Mouse (Mus musculus): Measurements from ENCODE around the gene Selplg. TPM values are rescaled to one million over a fixed set of nuclear protein-coding genes. Genes with fewer than 3 reads are reported as not detected.

The Selplg gene
- total RNA-seq, 2 experiments from 2014 or later: 6.6 to 6.9 TPM

DNA sequence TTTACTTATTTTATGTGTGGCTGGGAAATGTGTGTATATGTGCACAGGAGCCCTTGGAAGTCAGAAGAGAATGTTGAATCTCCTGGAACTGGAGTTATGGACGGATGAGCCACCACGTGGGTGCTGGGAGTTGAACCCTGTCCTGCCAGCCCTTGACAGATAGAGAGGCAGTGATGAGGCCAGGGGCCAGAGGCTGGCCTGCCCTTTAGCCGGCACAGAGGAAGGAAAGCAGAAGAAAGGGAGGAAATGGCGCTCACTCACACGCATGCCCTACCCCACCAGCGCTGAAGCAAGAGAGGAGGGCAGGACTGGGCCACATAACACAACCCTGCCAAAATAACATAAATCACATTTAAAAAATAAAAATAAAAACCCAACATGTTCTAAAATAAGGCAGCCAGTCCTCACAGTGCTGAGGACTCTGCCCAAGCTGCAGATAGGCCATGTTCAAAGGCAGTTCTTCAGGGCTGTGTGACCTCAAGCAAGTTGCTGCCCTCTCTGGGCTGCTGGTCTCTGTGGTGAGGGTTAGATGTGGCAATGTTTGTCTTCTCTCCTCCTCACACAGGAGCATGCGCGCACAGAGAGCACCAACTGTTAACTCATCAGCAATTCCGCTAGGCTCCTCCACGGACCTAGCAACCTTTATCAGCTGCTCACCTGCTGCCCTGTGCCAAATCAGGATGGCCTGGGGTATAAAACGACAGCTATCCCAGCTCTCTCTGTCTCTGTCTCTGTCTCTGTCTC, 41.8 kb downstream of the Selplg start:
- DNase-seq: peak; percentile 22

- no peak for DNase-seq
Measured at GRCm38 (mm10) chr5:113789075-113789788, 43.2 kb downstream of the Selplg start.

GRCm38 (mm10) chr5:113788645-113789044, 43.8 kb downstream of the Selplg start:
- DNase-seq: peak; percentile 17

- no peak for DNase-seq
Measured at GRCm38 (mm10) chr5:113786985-113787384, 45.5 kb downstream of the Selplg start.

- DNase-seq: peak; percentile 18
Measured at GRCm38 (mm10) chr5:113784104-113784503, 48.3 kb downstream of the Selplg start.

DNA sequence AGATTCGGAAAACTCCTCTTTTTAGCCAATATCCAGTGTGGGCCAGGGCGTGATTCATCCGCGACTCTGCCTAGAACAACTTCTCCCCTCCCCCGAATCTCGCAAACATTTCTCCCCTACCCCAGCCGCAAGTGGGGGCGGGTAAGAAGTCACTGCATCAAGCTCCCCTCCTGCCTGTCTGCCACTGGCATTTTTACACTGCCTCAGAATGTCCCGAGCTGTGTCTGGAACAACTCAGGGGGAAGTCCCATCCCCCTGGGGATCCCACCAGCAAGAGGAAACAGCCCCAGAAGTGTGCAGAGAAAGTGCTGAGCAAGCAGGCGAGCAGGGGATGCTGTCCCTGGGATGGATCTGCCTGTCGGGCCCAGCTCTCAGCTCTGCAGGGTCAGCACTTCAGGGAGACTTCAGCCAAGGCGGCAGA, 48.9 kb downstream of the Selplg start:
- DNase-seq: peak; percentile 45

DNA sequence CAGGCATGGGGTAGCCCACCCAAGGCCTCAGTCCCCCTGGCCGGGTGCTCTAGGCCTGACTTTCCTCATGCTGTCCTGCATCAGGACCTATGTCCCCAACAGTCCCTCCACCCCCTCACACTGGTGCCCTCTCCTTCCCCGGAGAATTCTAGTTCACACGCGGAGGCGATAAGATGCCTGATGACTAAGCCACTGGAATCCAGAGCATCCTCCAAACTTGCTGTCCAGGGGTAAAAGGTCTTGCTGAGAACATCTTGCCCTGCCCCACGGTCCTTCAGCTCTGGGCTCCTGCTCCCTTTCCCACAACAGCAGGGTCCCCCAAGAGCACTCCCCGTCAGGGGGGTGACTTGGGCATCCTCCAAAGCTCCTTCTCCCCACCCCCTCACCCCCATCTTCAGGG, 49.8 kb downstream of the Selplg start:
- DNase-seq: no peak

DNA sequence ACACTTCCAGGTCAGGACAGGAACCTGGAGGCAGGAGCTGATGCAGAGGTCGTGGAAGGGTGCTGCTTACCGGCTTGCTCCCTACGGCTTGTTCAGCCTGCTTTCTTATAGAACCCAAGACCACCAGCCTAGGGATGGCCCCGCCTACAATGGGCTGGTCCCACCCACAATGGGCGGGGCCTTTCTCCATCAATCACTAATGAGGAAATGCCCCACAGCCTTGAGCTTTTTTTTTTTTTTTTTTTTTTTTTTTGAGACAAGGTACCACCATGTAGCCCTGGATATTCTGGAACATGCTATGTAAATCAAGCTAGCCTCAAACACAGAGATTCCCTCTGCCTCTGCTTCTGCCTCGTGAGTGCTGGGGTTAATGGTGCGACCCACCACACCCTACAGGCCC, 50.6 kb downstream of the Selplg start:
- no peak for DNase-seq

- no peak for DNase-seq
Measured at GRCm38 (mm10) chr5:113781254-113781653, 51.2 kb downstream of the Selplg start.

DNA sequence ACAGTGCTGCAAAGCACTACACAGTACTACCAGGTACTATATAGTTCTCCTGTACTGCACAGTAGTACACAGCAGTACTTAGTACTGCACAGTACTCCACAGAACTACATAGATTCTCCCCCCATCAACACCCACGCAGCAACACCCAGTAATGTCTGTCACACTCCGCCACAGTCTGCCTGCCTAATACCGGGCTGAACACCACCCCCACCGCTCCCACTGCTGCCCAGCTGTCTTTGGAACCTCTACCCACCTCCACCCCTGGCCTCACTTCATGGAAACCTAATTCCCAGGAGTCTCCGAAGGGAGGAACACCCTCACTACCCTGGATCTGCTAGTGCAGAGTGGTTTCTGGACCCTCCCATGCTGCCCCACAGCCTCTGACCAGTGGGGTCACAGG, 51.7 kb downstream of the Selplg start:
- no peak for DNase-seq

GRCm38 (mm10) chr5:113780082-113780752, 52.2 kb downstream of the Selplg start:
- DNase-seq: no peak

DNA sequence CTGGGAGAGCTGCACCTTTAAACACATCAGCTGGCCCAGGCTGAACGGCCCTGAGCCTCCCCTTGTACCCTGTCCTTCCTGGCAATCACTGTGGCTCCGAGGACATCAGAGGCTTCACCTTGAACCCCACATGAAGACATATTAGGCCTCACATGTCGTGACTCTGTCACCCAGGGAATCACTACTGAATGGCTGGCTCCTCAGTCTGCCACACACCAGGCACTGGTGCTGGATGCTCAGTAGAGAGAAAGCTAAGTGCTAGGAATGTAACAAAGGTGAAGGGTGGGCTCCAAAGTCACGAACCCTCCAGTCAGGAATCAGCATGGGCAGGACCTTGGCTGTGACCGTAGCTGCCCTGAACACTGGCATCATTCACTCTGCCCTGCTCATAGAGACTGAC, 52.9 kb downstream of the Selplg start:
- peak; percentile 39 for DNase-seq

GRCm38 (mm10) chr5:113777728-113778127, 54.7 kb downstream of the Selplg start:
- peak; percentile 60 for DNase-seq

- peak; percentile 14 for DNase-seq
Measured at GRCm38 (mm10) chr5:113776896-113777226, 55.6 kb downstream of the Selplg start.

GRCm38 (mm10) chr5:113776128-113776895, 56.1 kb downstream of the Selplg start:
- no peak for DNase-seq

DNA sequence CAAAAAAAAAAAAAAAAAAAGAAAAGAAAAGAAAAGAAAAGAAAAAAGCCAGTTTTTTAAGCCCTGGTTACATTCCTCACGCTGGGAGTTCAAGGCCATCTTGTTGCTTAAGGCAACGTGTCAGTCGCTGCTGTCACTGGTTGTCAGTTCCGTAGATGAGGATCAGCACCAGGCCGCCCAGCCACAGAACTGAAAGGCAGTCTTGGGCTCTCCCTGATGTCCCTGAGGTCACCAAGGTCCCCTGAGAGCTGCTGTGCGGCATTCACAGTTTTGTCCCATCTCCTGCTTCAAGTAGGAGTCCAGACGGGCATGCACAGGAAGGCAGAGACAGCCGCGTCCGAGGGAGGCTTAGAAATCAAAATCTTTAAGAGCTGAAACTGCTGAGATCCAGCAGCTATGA, 56.9 kb downstream of the Selplg start:
- DNase-seq: peak; percentile 44

GRCm38 (mm10) chr5:113773664-113774063, 58.8 kb downstream of the Selplg start:
- peak; percentile 97 for DNase-seq

GRCm38 (mm10) chr5:113772905-113773519, 59.4 kb downstream of the Selplg start:
- DNase-seq: no peak

GRCm38 (mm10) chr5:113772450-113772895, 60.0 kb downstream of the Selplg start, which contains the start of the genes Sart3 and Iscu:
Gene Sart3, minus strand, starts transcription at chr5:113772510.
Gene Iscu, plus strand, starts transcription at chr5:113772748.
- DNase-seq: peak; percentile 98

GRCm38 (mm10) chr5:113771213-113772162, 61.0 kb downstream of the Selplg start:
- DNase-seq: peak; percentile 87

- DNase-seq: no peak
Measured at GRCm38 (mm10) chr5:113768806-113769205, 63.6 kb downstream of the Selplg start.
